ENCODE assay signal across 7 mouse cellular contexts in the genomic region with DNA sequence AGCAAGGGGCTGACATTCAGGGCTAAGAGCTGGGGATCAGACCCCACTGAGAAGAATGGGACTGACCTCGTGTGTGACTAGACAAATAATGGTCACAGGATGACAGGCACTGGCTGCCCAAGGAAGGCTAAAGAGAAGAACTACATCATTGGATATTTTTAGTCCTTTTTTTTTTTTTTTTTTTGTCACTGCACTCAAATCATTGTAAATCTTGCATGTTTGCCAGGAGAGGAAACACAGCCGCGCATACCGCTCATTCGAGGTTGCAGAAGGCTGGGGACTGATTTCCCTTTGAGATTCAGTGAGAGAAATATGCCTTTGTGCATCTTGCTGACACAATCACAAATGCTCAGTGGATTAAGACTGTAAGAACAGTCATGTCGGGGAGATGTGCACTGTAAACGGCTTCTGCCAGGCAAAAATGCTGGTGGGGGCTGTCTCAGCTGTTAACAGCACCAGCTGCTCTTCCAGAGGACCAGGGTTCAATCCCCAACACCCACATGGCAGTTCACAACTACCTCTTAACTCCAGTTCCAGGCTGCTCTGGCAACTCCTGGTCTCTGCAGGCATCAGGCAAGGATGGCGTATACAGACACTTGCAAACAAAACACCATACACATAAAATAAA. TPM values are rescaled to one million over a fixed set of nuclear protein-coding genes. Genes with fewer than 3 reads are reported as not detected.
DNase-seq lines count a peak whose midpoint lies in the region; ATAC-seq lines count a peak whose summit lies in the region.

No protein-coding gene starts in this region.

- H3K9ac ChIP-seq in midbrain, embryonic 11.5 days (ENCODE audit: low read length) = no peak overlapping the region
- H3K9ac ChIP-seq in embryonic facial prominence, embryonic 14.5 days (ENCODE audit: low read depth, low read length) = no peak overlapping the region
- no peak overlapping the region for H3K9ac ChIP-seq in intestine, embryonic 15.5 days

- no peak overlapping the region for H3K4me3 ChIP-seq in midbrain, embryonic 10.5 days
- no peak overlapping the region for H3K4me3 ChIP-seq in midbrain, embryonic 11.5 days (ENCODE audit: low read depth, low read length)
- no peak overlapping the region for H3K4me3 ChIP-seq in embryonic facial prominence, embryonic 14.5 days (ENCODE audit: low read depth, low read length)
- no peak overlapping the region for H3K4me3 ChIP-seq in intestine, embryonic 15.5 days (replicated peaks)

- peaks cover 68% of the 10 kb centered on the region for H3K4me1 ChIP-seq in midbrain, embryonic 10.5 days
- peaks cover 7% of the 10 kb centered on the region for H3K4me1 ChIP-seq in midbrain, embryonic 11.5 days (ENCODE audit: control insufficient read depth, insufficient read depth, low read length)
- peaks cover 65% of the 10 kb centered on the region for H3K4me1 ChIP-seq in embryonic facial prominence, embryonic 14.5 days (ENCODE audit: control insufficient read depth, insufficient read depth, low read length)
- peaks cover 48% of the 10 kb centered on the region for H3K4me1 ChIP-seq in intestine, embryonic 15.5 days (replicated peaks)

- 0 out of 2 replicates have a peak overlapping the region, but pooled peaks have one; percentile 49 for H3K27ac ChIP-seq in midbrain, embryonic 10.5 days (replicated peaks)
- no peak overlapping the region for H3K27ac ChIP-seq in midbrain, embryonic 11.5 days (ENCODE audit: low read depth, low read length)
- H3K27ac ChIP-seq in embryonic facial prominence, embryonic 14.5 days (replicated peaks; ENCODE audit: low read depth, low read length) = no peak overlapping the region; the same call in 1 of the 2 replicates
- peak overlapping the region; percentile 56; the same call in 1 of the 2 replicates for H3K27ac ChIP-seq in intestine, embryonic 15.5 days

- no peaks in the 10 kb centered on the region for H3K9me3 ChIP-seq in midbrain, embryonic 10.5 days (replicated peaks)
- no peaks in the 10 kb centered on the region for H3K9me3 ChIP-seq in midbrain, embryonic 11.5 days (ENCODE audit: control insufficient read depth, low read length)
- H3K9me3 ChIP-seq in embryonic facial prominence, embryonic 14.5 days (ENCODE audit: control insufficient read depth, low read length) = no peaks in the 10 kb centered on the region
- H3K9me3 ChIP-seq in intestine, embryonic 15.5 days = no peaks in the 10 kb centered on the region

- ATAC-seq in midbrain, embryonic 11.5 days (ENCODE audit: low FRiP score) = no peak
- no peak for ATAC-seq in embryonic facial prominence, embryonic 14.5 days (ENCODE audit: low read depth)
- no peak for ATAC-seq in intestine, embryonic 15.5 days

- H3K4me2 ChIP-seq in midbrain, embryonic 11.5 days = no peak overlapping the region
- 0 out of 2 replicates have a peak overlapping the region, but pooled peaks have one; percentile 2 for H3K4me2 ChIP-seq in embryonic facial prominence, embryonic 14.5 days (ENCODE audit: low read depth, low read length)
- H3K4me2 ChIP-seq in intestine, embryonic 15.5 days (replicated peaks) = 0 out of 2 replicates have a peak overlapping the region, but pooled peaks have one; percentile 11

- WGBS in midbrain, embryonic 10.5 days = 67% methylated on average over 8 of the region's 8 CpGs
- WGBS in midbrain, embryonic 11.5 days = 61% methylated on average over 8 of the region's 8 CpGs
- WGBS in embryonic facial prominence, embryonic 14.5 days = 37% methylated on average over 8 of the region's 8 CpGs
- 35% methylated on average over 8 of the region's 8 CpGs for WGBS in intestine, embryonic 15.5 days

- H3K36me3 ChIP-seq in midbrain, embryonic 10.5 days = no peaks in the 10 kb centered on the region
- no peaks in the 10 kb centered on the region for H3K36me3 ChIP-seq in midbrain, embryonic 11.5 days (ENCODE audit: control insufficient read depth, insufficient read depth, low read length)
- H3K36me3 ChIP-seq in embryonic facial prominence, embryonic 14.5 days (ENCODE audit: control insufficient read depth, insufficient read depth, low read length) = no peaks in the 10 kb centered on the region
- no peaks in the 10 kb centered on the region for H3K36me3 ChIP-seq in intestine, embryonic 15.5 days

- H3K27me3 ChIP-seq in midbrain, embryonic 10.5 days (ENCODE audit: low read depth, poor library complexity, severe bottlenecking) = peaks cover 23% of the 10 kb centered on the region
- peaks cover 9% of the 10 kb centered on the region for H3K27me3 ChIP-seq in midbrain, embryonic 11.5 days (ENCODE audit: control insufficient read depth, insufficient read depth, low read length)
- no peaks in the 10 kb centered on the region for H3K27me3 ChIP-seq in embryonic facial prominence, embryonic 14.5 days (replicated peaks; ENCODE audit: control insufficient read depth, insufficient read depth, low read length)
- H3K27me3 ChIP-seq in intestine, embryonic 15.5 days (replicated peaks) = no peaks in the 10 kb centered on the region

- no peak for DNase-seq in midbrain, embryonic 10.5 days (ENCODE audit: low spot score)
- no peak for DNase-seq in midbrain, embryonic 11.5 days (ENCODE audit: low spot score, missing footprints)
- peak; percentile 81 for DNase-seq in embryonic facial prominence, embryonic 14.5 days (ENCODE audit: low spot score)
- DNase-seq in naive thymus-derived CD4-positive, alpha-beta T cell, adult 2 months (ENCODE audit: low read depth) = peak; percentile 56
- DNase-seq in spleen, postnatal 4 days (ENCODE audit: low spot score in 2 of 2) = no peak
- DNase-seq in gastrocnemius, postnatal 25 days = no peak

RNA-seq across cellular contexts. Expression of a gene that starts 4.5 kb away (rescaled TPM):
- 7.2 and 7.8 TPM in 2 replicates for polyA plus RNA-seq in midbrain, embryonic 10.5 days (2016; fragmentation: Nextera tagmentation; extraction: Ambion mirVana)
- polyA plus RNA-seq in midbrain, embryonic 11.5 days (2014; fragmentation: Nextera tagmentation; extraction: Ambion mirVana) = 5.9 and 6.0 TPM in 2 replicates
- polyA plus RNA-seq in embryonic facial prominence, embryonic 14.5 days (2014; fragmentation: Nextera tagmentation; extraction: Ambion mirVana) = 23.6 and 27.0 TPM in 2 replicates
- polyA plus RNA-seq in intestine, embryonic 15.5 days (2015; fragmentation: Nextera tagmentation; extraction: Ambion mirVana) = 23.5 and 26.0 TPM in 2 replicates
- 10 to 100 TPM; 48.5 to 51.3 TPM for total RNA-seq in gastrocnemius, postnatal 25 days (2021)

Comparison
In these comparisons a context has a peak if more than half of its experiments do, and no peak if none do; other contexts are left out.
1. H3K27ac ChIP-seq: peak in midbrain, embryonic 10.5 days (single experiment) and intestine, embryonic 15.5 days (single experiment); none in midbrain, embryonic 11.5 days (single experiment) and embryonic facial prominence, embryonic 14.5 days (single experiment).
2. DNase-seq: peak in embryonic facial prominence, embryonic 14.5 days (single experiment) and naive thymus-derived CD4-positive, alpha-beta T cell, adult 2 months (single experiment); none in midbrain, embryonic 10.5 days (single experiment), midbrain, embryonic 11.5 days (single experiment), spleen, postnatal 4 days (0 of 2) and gastrocnemius, postnatal 25 days (single experiment).